Mouse (Mus musculus) bone marrow macrophage, adult 2 months (primary cell): ENCODE measurements around the gene Ptprs. TPM values are rescaled to one million over a fixed set of nuclear protein-coding genes. Genes with fewer than 3 reads are reported as not detected.

Experiments used
- H3K27ac ChIP-seq: 2 replicates; pipeline ENCODE4 v1.5.1; 2012; ENCODE audit warnings: low read depth, low read length; ENCODE audit not compliant: insufficient read depth
- H3K4me1 ChIP-seq: 2 replicates; pipeline ENCODE4 v1.6.1; 2012; ENCODE audit warnings: low read length; ENCODE audit not compliant: control insufficient read depth, insufficient read depth
- H3K4me3 ChIP-seq: 2 replicates; pipeline ENCODE4 v1.5.1; 2012; ENCODE audit warnings: mild to moderate bottlenecking, low read length, moderate library complexity; ENCODE audit not compliant: insufficient read depth
- CTCF ChIP-seq: IDR thresholded peaks from 2 replicates; pipeline ENCODE4 v1.5.1; 2012; ENCODE audit warnings: low read depth, mild to moderate bottlenecking, low read length, moderate library complexity
- POLR2A ChIP-seq: IDR thresholded peaks from 2 replicates; pipeline ENCODE4 v1.6.1; 2012; ENCODE audit warnings: mild to moderate bottlenecking, low read depth, low read length, borderline replicate concordance
- polyA plus RNA-seq: library from polyadenylated mRNA; stranded (reverse); fragments of >200 nt; gene quantifications from 2 replicates; pipeline ENCODE4 v1.2.4, GENCODE M21; 2012; ENCODE audit not compliant: missing spikeins, insufficient read depth, insufficient read length

The Ptprs gene
- polyA plus RNA-seq, 1 experiment: 75.2 TPM

- Histone ChIP-seq H3K4me3 (peak overlapping the region; percentile 82), H3K4me1 (peaks cover 22% of the 10 kb centered on the region), H3K27ac (no peak overlapping the region)
- TF ChIP-seq POLR2A (no peak), CTCF (no peak)
These were observed 490 bp downstream of the Ptprs start for GRCm38 (mm10) chr17:56475584-56476401.

DNA sequence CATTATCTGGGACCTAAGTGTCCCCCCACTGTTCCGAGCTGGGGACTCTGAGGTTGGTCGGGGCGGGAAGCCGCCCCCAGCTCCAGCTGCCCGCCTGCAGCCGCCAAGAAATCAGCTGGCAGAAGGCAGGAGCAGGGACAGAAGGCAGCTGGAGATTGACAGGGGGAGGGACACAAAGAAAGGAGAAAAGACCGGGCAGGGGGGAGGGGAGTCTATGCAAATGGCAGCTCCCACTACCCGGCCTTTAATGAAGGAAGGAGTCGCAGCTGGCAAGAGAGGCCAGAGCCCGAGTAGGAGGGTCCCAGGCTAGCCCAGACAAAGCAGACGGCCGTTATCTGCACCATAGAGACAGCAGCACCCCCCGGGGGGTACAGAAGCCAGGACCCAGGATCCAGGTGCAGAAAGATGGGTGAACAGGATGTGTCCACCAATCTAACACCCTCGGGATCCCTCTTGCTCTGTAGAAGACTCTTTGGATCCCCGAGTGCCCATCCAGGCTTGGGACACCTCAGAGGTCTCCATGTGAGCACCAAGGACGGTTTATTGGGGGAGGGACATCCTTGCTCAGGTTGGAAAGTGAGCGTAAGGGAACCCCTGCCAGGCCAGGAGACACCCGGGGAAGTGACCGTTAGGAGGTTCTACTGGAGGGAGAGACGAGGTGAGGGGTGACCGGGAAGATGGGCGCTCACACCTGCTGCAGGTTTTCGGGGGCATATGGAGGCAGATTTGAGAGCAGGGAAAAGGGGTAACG lies 1.3 kb downstream of the Ptprs start:
- peaks cover 26% of the 10 kb centered on the region for H3K4me1 ChIP-seq
- peak overlapping the region; percentile 82 for H3K4me3 ChIP-seq
- H3K27ac ChIP-seq: no peak overlapping the region
- no peak for TF ChIP-seq CTCF
- TF ChIP-seq POLR2A: no peak

DNA sequence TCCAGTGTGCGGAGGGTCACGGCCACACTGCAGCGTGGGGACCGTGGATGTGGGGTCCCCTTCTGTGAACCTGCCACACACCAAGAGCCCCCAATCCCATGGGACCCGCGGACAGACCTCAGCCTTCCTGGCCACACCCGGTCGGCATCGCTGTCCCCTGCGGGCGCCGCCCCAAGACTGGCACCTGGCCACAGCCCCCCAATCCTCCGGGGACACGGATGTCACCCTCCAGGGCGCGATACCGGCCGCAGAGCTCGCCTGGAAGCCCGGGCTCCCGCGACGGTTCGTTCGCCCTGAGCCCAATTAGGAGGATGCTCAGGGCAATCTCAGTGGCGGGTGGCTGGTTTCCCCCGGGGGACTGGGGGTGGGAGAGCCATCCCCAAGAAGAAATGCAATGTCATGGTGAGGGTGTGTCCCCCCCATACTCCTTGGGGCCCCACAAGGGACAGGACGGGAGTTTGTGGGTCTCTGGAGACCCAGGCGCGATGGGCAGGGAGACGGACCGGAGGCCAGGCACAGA lies 1.9 kb downstream of the Ptprs start:
- Histone ChIP-seq H3K4me3 (peak overlapping the region; percentile 82), H3K4me1 (peaks cover 29% of the 10 kb centered on the region), H3K27ac (no peak overlapping the region)
- no peak for TF ChIP-seq POLR2A
- no peak for TF ChIP-seq CTCF

GRCm38 (mm10) chr17:56473611-56473905 lies 2.7 kb downstream of the Ptprs start:
- no peak for TF ChIP-seq POLR2A
- TF ChIP-seq CTCF: no peak
- Histone ChIP-seq H3K4me3 (peak overlapping the region; percentile 82), H3K4me1 (peaks cover 26% of the 10 kb centered on the region), H3K27ac (no peak overlapping the region)

GRCm38 (mm10) chr17:56472733-56473610 lies 3.3 kb downstream of the Ptprs start:
- TF ChIP-seq POLR2A (no peak), CTCF (no peak)
- Histone ChIP-seq H3K4me3 (peak overlapping the region; percentile 82), H3K4me1 (peaks cover 27% of the 10 kb centered on the region), H3K27ac (peak overlapping the region; percentile 26; the same call in 1 of the 2 replicates)

- peak overlapping the region; percentile 59 for H3K4me3 ChIP-seq
- H3K4me1 ChIP-seq: peaks cover 26% of the 10 kb centered on the region
- TF ChIP-seq POLR2A (no peak), CTCF (no peak)
- no peak overlapping the region for H3K27ac ChIP-seq
These were observed 4.2 kb downstream of the Ptprs start for GRCm38 (mm10) chr17:56472121-56472520.

- no peak overlapping the region for H3K4me3 ChIP-seq
- H3K27ac ChIP-seq: no peak overlapping the region
- TF ChIP-seq POLR2A (no peak), CTCF (no peak)
- peaks cover 24% of the 10 kb centered on the region for H3K4me1 ChIP-seq
These were observed 5.1 kb downstream of the Ptprs start for GRCm38 (mm10) chr17:56471136-56471535.

DNA sequence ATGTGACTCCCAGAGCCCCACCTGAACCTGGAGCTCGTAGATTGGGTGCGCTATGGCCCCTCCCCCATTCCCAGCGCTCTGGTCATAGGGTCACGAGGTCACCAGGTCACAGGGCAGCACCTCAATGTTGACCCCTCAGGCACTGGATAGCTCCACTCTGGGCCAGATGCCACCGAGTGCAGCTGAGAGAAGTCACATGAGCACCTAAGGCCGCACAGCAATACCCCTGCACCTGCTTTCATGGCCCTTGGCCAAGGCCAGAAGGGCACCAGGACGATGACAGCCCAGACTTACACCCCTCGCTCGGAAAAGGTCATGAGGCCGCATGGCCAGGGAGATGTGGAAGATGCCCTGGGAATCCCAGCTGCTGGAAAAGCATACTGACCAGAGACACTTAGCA lies 5.7 kb downstream of the Ptprs start:
- TF ChIP-seq POLR2A: no peak
- no peak for TF ChIP-seq CTCF
- Histone ChIP-seq H3K4me3 (no peak overlapping the region), H3K27ac (no peak overlapping the region), H3K4me1 (peaks cover 24% of the 10 kb centered on the region)

- no peak for TF ChIP-seq POLR2A
- no peak for TF ChIP-seq CTCF
- no peak overlapping the region for H3K27ac ChIP-seq
- no peak overlapping the region for H3K4me3 ChIP-seq
- H3K4me1 ChIP-seq: peaks cover 22% of the 10 kb centered on the region
These were observed 6.3 kb downstream of the Ptprs start for GRCm38 (mm10) chr17:56470001-56470436.
